Mouse (Mus musculus): ENCODE measurements around the gene Mgam.
A peak's percentile ranks its signal among the peaks of the same experiment; 100 is the strongest.
"Not testable (repeated sequence)": the region's sequence is repeated elsewhere in the genome, so short reads cannot be mapped to it uniquely, and the experiment has no call there.

Mgam gene

GRCm38 (mm10) chr6:40728506-40728905, 99.9 kb downstream of the Mgam start:
- not testable (repeated sequence) for DNase-seq (ENCODE audit: low spot score)

- no peak for DNase-seq (ENCODE audit: low spot score)
Measured at GRCm38 (mm10) chr6:40739545-40739944, 110.9 kb downstream of the Mgam start.

GRCm38 (mm10) chr6:40749030-40749429, 120.4 kb downstream of the Mgam start:
- not testable (repeated sequence) for DNase-seq (ENCODE audit: low spot score)

- DNase-seq (ENCODE audit: low spot score): no peak
Measured at GRCm38 (mm10) chr6:40755948-40756347, 127.3 kb downstream of the Mgam start.

GRCm38 (mm10) chr6:40757346-40757745, 128.7 kb downstream of the Mgam start:
- DNase-seq (ENCODE audit: low spot score): not testable (repeated sequence)

GRCm38 (mm10) chr6:40774656-40775055, 146.0 kb downstream of the Mgam start:
- no peak for DNase-seq (ENCODE audit: low spot score)

GRCm38 (mm10) chr6:40778458-40778857, 149.8 kb downstream of the Mgam start:
- DNase-seq (ENCODE audit: low spot score): no peak

GRCm38 (mm10) chr6:40783637-40784036, 155.0 kb downstream of the Mgam start:
- peak; percentile 83 for DNase-seq (ENCODE audit: low spot score)

GRCm38 (mm10) chr6:40784378-40784777, 155.7 kb downstream of the Mgam start:
- no peak for DNase-seq (ENCODE audit: low spot score)

GRCm38 (mm10) chr6:40795077-40795812, 166.6 kb downstream of the Mgam start:
- DNase-seq (ENCODE audit: low spot score): no peak

- DNase-seq (ENCODE audit: low spot score): no peak
Measured at GRCm38 (mm10) chr6:40818237-40818902, 189.7 kb downstream of the Mgam start.

All from testis, postnatal 14 days (tissue).